In genomic region chr4:124048348-124048831, GRCm38 (mm10) we compare ENCODE assay signal across 10 mouse cellular contexts.
DNase-seq lines count a peak whose midpoint lies in the region; ATAC-seq lines count a peak whose summit lies in the region.
"Had no signal": no experiment of that assay in that cellular context is flagged by ENCODE, and none has a peak within 500 bp of the region (broad histone marks: within the 10 kb centered on the region; RNA-seq: fewer than 3 reads in every experiment).

No protein-coding gene starts in this region.

- H3K9me3 ChIP-seq in hindbrain, embryonic 14.5 days (ENCODE audit: control insufficient read depth, low read length), result no peaks in the 10 kb centered on the region
- no peaks in the 10 kb centered on the region for H3K9me3 ChIP-seq in neural tube, embryonic 13.5 days
- H3K9me3 ChIP-seq: heart, embryonic 13.5 days had no signal

- H3K4me3 ChIP-seq in hindbrain, embryonic 14.5 days (replicated peaks; ENCODE audit: low read length), result no peak overlapping the region
- H3K4me3 ChIP-seq in neural tube, embryonic 13.5 days, result no peak overlapping the region
- H3K4me3 ChIP-seq: heart, embryonic 13.5 days had no signal

- ATAC-seq in hindbrain, embryonic 14.5 days (ENCODE audit: low FRiP score), result peak; percentile 89
- peak; percentile 92 for ATAC-seq in neural tube, embryonic 13.5 days (ENCODE audit: low read depth)

- WGBS in hindbrain, embryonic 14.5 days, result 13% methylated on average over 12 of the region's 12 CpGs
- WGBS in neural tube, embryonic 13.5 days, result 7% methylated on average over 12 of the region's 12 CpGs

- H3K27me3 ChIP-seq in hindbrain, embryonic 14.5 days (ENCODE audit: control insufficient read depth, insufficient read depth, low read length), result no peaks in the 10 kb centered on the region
- H3K27me3 ChIP-seq in neural tube, embryonic 13.5 days, result peaks cover 11% of the 10 kb centered on the region
- H3K27me3 ChIP-seq: heart, embryonic 13.5 days had no signal

- H3K4me2 ChIP-seq in hindbrain, embryonic 14.5 days (replicated peaks), result no peak overlapping the region
- no peak overlapping the region for H3K4me2 ChIP-seq in neural tube, embryonic 13.5 days
- H3K4me2 ChIP-seq: heart, embryonic 13.5 days had no signal

- peak; percentile 14 for DNase-seq in kidney, adult 11 months
- no peak for DNase-seq in kidney, postnatal 25 days
- peak; percentile 70 for DNase-seq in hindbrain, embryonic 14.5 days (ENCODE audit: low spot score)
- peak; percentile 14 to 41 for DNase-seq in layer of hippocampus, postnatal 10 days (ENCODE audit: low spot score in 2 of 2)
- DNase-seq in thymus, postnatal 25 days, result no peak
- no peak for DNase-seq in T-cell, adult 2 months (ENCODE audit: low spot score)
- DNase-seq in lung, adult 18-20 months, result no peak
- DNase-seq: thymus, adult 18-20 months had no signal

- H3K27ac ChIP-seq in hindbrain, embryonic 14.5 days, result peak overlapping the region; percentile 73
- H3K27ac ChIP-seq in neural tube, embryonic 13.5 days (replicated peaks), result peak overlapping the region; percentile 78
- H3K27ac ChIP-seq: heart, embryonic 13.5 days had no signal

- H3K4me1 ChIP-seq in hindbrain, embryonic 14.5 days (replicated peaks; ENCODE audit: control insufficient read depth, insufficient read depth, low read length), result peaks cover 10% of the 10 kb centered on the region
- peaks cover 23% of the 10 kb centered on the region for H3K4me1 ChIP-seq in neural tube, embryonic 13.5 days (replicated peaks)
- H3K4me1 ChIP-seq: heart, embryonic 13.5 days had no signal

- H3K9ac ChIP-seq in hindbrain, embryonic 14.5 days, result no peak overlapping the region
- 0 out of 2 replicates have a peak overlapping the region, but pooled peaks have one; percentile 0 for H3K9ac ChIP-seq in neural tube, embryonic 13.5 days
- H3K9ac ChIP-seq: heart, embryonic 13.5 days had no signal

- no peaks in the 10 kb centered on the region for H3K36me3 ChIP-seq in hindbrain, embryonic 14.5 days (replicated peaks; ENCODE audit: control insufficient read depth, insufficient read depth)
- H3K36me3 ChIP-seq in neural tube, embryonic 13.5 days, result no peaks in the 10 kb centered on the region
- H3K36me3 ChIP-seq: heart, embryonic 13.5 days had no signal

Comparison
In these comparisons a context has a peak if more than half of its experiments do, and no peak if none do; other contexts are left out.
1. DNase-seq: peak in kidney, adult 11 months (single experiment), hindbrain, embryonic 14.5 days (single experiment) and layer of hippocampus, postnatal 10 days (2 of 2); none in kidney, postnatal 25 days (0 of 2), thymus, postnatal 25 days (single experiment), T-cell, adult 2 months (single experiment) and lung, adult 18-20 months (0 of 2).